Mouse (Mus musculus) megakaryocyte, adult 5-6 weeks (primary cell): ENCODE measurements at regions not wholly inside any gene's neighbourhood (a gene's known extent, or its start where the extent isn't known, plus 50 kb on each side); places are given as distances from the start of the nearest gene placed in this dataset.

Experiments
- ATAC-seq: 2 replicates; pipeline ENCODE4 v1.8.0; 2016; ENCODE audit warnings: mild to moderate bottlenecking, inconsistent platforms; ENCODE audit not compliant: poor library complexity, severe bottlenecking

GRCm38 (mm10) chr1:186447521-186447920 is 258.3 kb downstream of the Tgfb2 start:
- no peak for ATAC-seq

- ATAC-seq: no peak
These were observed 261.1 kb downstream of the Tgfb2 start for GRCm38 (mm10) chr1:186444701-186445131.

DNA sequence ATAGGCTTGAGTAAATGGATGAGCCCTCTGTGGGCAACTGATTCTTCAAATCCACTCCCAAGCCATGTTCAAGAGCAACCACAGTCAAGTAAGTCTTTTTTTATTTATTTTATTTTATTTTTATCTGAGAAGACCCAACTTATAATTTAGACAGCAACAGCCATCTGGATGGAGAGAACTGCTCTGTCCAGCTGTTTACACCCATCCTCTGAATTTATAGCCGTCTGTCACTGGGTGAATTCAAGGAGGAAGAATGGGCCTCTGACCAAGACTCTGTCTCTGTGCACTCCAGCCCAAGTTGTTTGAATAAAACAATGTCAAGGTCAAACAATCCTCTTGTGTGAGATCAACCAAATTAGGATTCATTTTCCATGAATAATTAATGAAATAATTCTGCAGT is 263.6 kb downstream of the Tgfb2 start:
- no peak for ATAC-seq

GRCm38 (mm10) chr1:186435336-186435972 is 270.3 kb downstream of the Tgfb2 start:
- no peak for ATAC-seq

- ATAC-seq: no peak
These were observed 271.0 kb downstream of the Tgfb2 start for GRCm38 (mm10) chr1:186434782-186435181.

- ATAC-seq: no peak
These were observed 271.8 kb downstream of the Tgfb2 start for GRCm38 (mm10) chr1:186434007-186434406.

DNA sequence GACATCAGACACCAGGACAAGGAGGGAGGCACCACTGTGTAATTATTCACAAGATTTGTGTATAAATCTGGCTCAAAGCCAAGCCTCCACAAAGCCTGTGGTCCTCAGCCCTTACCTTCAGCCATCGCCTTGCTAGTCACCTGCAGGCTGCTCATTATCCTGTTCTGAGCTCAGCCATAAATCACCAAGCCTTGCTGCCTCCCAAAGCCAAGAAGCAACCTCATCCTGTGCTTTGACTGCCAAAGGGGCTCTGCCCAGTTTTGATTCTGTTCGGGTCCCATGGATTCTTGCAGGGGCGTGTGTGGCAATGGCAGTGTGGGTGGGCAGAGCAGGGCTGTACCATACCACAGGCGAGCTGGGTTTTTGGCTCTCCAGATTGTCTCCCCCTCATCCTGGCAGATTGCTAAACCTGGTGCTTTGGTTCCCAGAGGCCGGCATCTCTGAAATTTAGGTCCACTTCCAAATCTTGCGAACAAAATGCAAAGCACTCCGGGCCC is 272.6 kb downstream of the Tgfb2 start:
- no peak for ATAC-seq

GRCm38 (mm10) chr1:186425421-186425820 is 280.4 kb downstream of the Tgfb2 start:
- no peak for ATAC-seq

GRCm38 (mm10) chr1:186424084-186424483 is 281.7 kb downstream of the Tgfb2 start:
- ATAC-seq: no peak

GRCm38 (mm10) chr1:186417101-186417500 is 288.7 kb downstream of the Tgfb2 start:
- no peak for ATAC-seq

GRCm38 (mm10) chr1:186415321-186415720 is 290.5 kb downstream of the Tgfb2 start:
- ATAC-seq: no peak

DNA sequence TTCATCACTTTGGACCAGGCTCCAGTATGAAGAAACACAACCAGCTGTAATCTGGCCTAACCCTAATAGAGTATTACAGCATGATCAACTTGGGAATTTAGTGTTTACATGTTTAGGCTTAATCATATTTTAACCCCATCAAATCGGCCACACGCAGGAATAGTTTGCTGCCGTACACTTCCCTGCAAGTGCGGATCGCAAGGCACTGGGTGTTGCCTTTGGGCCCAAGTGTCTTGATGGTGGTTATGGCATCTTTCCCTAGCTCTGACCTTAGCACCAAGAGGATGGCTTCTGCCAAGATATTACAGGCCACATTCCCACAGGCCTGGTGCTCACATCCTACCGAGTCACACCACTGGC is 291.9 kb downstream of the Tgfb2 start:
- ATAC-seq: no peak

DNA sequence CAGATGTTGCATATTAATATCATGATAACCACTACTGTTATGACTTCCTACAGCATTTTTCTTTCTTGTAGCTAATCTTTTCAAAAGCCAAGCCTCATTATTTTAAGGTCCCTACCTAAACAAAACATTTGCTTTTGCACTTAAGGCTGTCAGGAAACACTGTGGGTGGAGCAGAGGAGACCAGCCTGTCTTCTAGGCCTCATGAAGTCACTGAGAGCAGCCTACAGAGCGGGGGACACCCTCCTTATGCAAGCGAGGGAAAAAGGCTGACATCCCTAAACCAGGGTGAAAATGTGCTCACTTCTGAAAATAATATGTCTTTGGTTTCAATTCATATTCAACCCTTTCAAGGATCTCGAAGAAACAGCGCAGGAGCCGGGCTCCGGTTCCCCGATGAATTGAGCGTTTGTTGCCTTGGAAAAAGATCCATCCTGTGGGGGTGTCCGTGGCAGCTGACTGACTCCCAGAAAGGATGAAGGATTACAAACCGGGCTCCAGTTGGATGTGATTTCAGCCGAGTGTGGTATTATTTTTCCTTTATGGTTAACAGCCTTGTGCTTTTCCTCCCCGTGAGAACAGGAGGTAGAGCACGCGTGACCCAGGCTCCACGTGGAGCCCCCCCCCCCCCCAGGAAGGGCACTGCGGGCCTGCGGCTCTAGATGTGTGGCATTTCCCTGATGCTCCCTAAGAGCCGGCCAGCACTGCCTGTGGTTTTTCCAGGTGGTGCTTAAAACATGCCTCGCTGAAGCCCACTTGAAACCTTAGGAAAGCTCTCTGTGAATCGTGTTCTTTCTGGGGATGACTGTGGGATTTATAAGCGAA is 292.5 kb downstream of the Tgfb2 start:
- ATAC-seq: no peak

DNA sequence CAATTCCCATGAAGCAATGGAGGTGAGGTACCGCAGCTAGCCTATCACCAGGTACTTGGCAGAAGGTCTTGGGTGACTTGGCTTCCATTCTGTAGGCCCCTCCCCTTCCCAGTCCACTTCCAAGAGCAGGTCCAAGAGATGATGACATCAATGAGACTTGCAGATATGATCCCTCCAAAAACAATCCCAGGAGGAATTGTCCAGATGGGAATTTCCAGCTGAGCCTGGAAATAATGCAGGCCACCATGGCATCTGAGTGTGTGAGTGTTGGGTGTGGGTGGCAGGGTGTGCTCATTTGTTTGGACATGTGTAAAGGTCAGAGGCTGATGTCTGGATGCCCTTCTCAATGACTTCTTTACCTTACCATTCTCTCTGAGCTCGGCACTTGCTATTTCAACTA is 293.5 kb downstream of the Tgfb2 start:
- no peak for ATAC-seq

DNA sequence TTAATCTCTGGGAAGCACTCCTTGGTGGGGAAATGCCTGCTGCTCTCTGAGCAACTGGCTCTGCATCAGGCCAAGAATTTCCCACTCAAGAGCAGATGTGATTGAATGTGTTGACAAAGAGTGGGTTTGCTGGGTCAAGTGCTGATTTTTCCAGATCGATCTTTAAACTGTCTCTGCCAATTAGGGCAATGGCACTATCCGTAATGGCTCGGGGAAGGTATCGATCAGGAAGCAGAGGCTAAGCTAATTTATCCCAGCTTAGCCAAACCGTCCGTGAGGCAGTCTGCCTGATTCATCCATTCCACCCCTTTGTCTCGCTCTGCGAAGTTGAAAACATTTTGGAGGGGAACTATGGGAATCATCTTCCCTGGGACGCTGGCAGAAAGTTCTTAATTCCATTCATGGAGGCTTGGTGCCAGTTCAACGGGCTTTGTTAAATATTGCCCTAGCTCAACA is 291.9 kb upstream of the Lyplal1 start:
- ATAC-seq: no peak

DNA sequence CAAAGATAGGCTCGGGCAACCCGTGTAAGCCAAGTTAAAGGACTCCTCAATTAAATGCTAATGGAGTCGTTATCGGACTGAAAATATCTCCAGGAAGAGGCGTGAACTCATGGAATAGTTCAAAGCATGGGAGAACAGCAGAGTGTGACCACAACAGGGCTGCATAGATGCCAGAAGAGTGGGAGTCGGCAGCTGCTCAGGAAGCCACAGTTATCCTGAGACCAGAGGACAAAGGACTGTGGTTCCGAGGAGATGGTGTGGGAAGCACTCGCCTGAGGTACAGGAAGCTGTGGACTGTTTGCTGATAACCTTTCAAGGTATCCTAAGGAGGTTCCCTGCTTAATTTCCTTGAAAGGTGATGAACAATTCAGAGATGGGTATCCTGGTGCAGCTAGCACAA is 290.5 kb upstream of the Lyplal1 start:
- no peak for ATAC-seq

GRCm38 (mm10) chr1:186405693-186406092 is 288.6 kb upstream of the Lyplal1 start:
- ATAC-seq: no peak

DNA sequence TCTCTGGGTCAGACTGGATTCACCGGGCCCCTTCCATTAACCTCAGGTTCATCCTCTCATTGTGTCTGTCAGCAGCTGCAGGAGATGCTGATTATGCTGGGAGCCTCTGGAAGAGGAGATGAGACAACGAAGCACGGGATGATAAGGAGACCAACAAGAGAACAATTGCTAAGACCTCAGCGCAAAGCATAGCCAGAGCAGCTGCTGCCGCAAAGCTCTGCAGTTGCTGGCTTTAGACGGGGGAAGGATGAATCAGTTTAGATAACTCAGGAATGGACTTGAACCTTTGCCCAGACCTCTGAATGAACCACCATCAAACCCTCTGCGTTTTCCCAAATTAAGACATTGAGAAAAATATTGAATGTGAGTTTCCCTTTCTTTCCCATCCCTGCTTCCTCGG is 282.7 kb upstream of the Lyplal1 start:
- no peak for ATAC-seq

- ATAC-seq: no peak
These were observed 275.9 kb upstream of the Lyplal1 start for GRCm38 (mm10) chr1:186393005-186393404.

- no peak for ATAC-seq
These were observed 267.3 kb upstream of the Lyplal1 start for GRCm38 (mm10) chr1:186384440-186384839.

- no peak for ATAC-seq
These were observed 266.3 kb upstream of the Lyplal1 start for GRCm38 (mm10) chr1:186383453-186383852.

DNA sequence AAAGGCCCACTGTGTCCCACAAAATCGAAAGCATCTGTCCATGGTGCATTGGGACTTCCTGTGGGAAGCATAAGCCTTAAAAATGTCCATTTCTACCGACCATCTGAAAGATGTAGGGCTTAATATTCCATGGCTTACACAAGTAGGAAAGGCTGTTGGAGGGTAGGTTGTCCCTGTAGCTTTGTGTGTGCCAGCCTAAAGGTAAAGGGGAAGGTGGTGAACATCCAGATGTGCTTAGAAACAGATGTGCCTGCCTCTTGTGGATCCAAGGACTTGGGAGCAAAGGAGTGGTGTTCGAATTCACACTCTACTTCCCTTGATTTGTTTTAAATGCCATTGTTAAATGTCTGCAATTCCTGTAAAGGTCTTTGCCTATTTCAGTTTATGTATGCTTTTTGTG is 265.9 kb upstream of the Lyplal1 start:
- no peak for ATAC-seq
